Mouse (Mus musculus) adipose tissue, adult 10 weeks (tissue): ENCODE measurements around the gene Clint1. TPM values are rescaled to one million over a fixed set of nuclear protein-coding genes. Genes with fewer than 3 reads are reported as not detected.

Experiments used
- polyA plus RNA-seq: library from polyadenylated mRNA; stranded (reverse); fragments of 350-450 nt; fragmentation: Illumina TruSeq; extraction: RNeasy Lipid Tissue Mini Kit (QIAGEN cat#74804); gene quantifications from one replicate; pipeline ENCODE4 v1.2.3, GENCODE M21; 2014; ENCODE audit warnings: low read depth, low replicate concordance

The Clint1 gene
- polyA plus RNA-seq: 128 TPM

GRCm38 (mm10) chr11:45851516-45852123 lies at the start of gene Clint1:
Gene Clint1, plus strand, starts transcription at chr11:45852051.

GRCm38 (mm10) chr11:45944643-45945156 lies 92.8 kb downstream of the Clint1 start, which contains the start of gene Lsm11:
Gene Lsm11, minus strand, starts transcription at chr11:45944935.

DNA sequence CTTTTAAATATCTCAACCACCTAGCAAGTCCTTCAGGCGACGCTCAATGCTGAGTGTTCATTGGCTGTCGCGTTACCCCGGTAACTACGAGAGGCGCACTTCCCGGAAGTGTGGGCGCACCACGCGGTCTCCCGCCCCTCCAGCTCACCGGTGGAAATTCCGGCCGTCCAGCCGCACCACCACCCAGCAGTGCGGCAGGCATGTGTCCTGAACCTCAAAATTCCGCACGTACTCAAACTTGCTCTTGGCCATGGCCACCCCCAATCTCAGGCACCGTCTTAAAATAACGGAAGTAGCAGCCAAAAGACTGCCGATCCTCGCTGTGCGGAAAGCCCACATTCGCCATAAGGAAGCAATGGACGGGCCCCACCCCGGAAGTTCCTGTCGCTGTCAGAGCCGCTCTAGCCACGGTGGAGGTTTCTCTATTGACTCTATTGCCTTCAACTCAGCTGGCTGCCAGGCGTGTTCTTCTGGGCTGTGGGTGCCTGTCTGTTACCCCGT lies 103.3 kb downstream of the Clint1 start, which contains the start of gene Thg1l:
Gene Thg1l, minus strand, starts transcription at position 368 of the 501 bp plus-strand sequence.

Other genes with a start within 250 kb of the Clint1 start
- 1.9 TPM for gene Lsm11, start 92.9 kb downstream of the Clint1 start, polyA plus RNA-seq
- gene Thg1l, start 103.4 kb downstream of the Clint1 start, polyA plus RNA-seq: 10.0 TPM
- 1.9 TPM for gene Sox30, start 128.3 kb downstream of the Clint1 start, polyA plus RNA-seq
- 1.3 TPM for gene Gm12166, start 200.3 kb downstream of the Clint1 start, polyA plus RNA-seq
- gene Adam19, start 203.9 kb downstream of the Clint1 start, polyA plus RNA-seq: 6.3 TPM